Mouse (Mus musculus) lung, adult 18-20 months (tissue): ENCODE data around the gene Casc1.

Source experiments
- DNase-seq, 2 experiments: peaks; one replicate each; pipeline ENCODE4 v3.0.0; 2022; ENCODE audit warnings: mixed read lengths in 2 of 2

Gene Casc1

GRCm38 (mm10) chr6:145202432-145203125 lies 8.2 kb downstream of the Casc1 start:
- no peak for DNase-seq

DNA sequence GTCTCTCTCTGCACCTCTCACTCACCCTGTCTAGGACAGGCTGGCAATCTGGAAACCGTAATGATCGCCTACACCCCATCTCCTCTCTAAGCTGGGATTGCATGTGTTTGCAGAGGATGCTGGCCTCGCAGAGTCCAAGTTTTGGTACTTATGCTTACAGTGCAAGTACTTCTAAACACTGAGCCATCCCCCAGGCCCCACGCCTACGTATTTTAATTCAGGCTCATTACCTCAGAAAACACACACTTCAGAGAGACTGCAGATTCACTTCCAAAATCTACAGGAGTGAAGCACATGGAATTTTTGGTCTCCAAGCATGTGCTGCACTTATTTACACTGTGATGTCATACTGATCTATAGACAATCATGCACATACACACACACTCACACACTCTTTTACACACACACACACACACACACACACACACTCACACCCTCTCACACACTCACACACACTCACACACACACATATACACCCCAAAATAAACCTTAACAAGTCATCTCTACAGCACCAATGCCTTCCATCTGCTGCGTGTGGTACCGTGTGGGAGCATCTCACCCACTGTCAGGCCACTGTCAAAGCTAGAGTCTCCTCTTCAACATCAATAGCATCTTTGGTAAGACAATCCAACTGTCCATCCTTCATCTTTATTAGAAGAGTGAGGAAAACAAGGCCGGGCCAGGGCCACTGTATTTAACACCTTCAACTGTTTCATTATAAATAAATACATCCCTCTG lies 12.7 kb downstream of the Casc1 start:
- DNase-seq: no peak

GRCm38 (mm10) chr6:145193446-145193845 lies 17.4 kb downstream of the Casc1 start:
- no peak for DNase-seq

- no peak for DNase-seq
These were observed 17.8 kb downstream of the Casc1 start for GRCm38 (mm10) chr6:145193038-145193437.

DNA sequence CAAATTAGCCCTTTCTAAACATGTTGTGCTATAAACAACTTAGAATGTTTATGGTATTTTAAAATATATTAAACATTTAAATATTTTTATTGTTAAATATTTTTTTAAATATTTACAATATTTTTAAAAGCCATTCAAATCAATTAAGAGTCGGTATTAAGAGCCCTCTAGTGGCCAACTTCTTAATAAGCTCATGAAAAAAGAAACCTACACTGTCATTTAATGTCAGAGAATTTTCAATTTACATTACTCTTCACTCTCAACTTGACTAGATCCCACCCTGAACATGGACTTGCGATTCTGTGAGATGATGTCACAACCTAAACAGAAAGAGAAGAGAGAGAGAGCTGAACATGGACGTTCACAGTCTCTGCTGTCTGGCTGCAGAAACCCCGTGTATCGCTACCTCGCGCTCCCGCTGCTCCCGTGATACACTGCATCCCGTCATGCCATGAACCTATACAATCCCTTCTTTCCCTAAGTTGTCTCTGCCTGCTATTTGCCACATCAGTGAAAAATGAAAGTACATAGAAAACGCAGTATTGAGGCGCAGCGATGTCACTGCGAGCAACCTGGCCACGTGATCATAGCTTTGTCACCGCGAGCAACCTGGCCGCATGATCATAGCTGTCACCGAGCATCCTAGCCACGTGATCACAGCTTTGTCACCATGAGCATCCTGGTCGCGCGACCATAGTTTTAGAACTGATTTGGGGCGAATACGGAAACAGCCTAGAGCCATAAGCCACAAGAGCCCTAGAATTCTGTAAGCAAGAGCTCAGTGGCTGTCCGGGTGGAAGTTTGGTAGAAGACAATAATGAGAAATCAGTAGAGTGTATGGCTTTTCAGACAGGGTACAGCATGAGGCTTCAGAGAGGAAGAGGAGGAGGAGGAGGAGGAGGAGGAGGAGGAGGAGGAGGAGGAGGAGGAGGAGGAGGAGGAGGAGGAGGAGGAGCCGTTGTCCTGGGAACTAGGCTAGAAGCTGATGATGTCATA lies 23.4 kb downstream of the Casc1 start:
- no peak for DNase-seq

DNA sequence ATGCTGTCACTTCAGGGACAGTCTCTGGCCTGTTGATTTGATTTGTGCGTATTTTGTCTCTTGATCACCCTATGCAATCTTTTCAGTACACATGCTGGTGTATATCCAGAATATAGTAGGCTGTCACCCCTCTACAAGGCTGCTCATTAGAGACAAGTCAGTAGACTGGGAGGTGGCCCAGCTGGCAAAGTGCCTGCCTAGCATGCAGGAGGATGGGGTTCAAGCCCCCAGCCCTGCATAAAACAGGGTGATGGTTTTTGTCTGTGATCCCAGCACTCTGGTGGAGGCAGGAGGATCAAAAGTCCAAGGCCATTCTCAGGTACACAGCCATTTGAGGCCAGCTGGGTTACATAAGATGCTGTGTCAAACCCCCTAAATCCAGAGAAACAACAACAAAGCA lies 24.7 kb downstream of the Casc1 start:
- DNase-seq: no peak

DNA sequence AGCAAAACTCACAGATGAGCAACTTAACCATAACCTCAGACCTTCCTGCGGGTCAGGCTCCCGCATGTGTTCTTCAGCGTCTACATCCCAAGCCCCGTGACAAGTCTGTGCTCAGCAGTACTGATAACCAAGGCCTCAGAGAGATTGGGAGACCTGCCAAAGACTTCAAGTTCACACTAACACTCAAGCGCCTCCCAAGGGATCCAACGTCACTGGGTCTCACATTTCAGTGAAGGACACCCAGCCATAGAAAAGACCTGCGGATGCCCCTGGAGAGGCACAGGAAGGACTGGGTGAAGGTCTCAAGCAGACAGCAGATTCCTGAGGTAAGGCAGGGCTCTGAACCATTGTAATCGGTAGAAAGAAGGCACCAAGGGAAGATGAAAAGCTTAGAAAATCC lies 28.8 kb downstream of the Casc1 start:
- peak in 1 of 2 experiments; percentile 13 for DNase-seq

DNA sequence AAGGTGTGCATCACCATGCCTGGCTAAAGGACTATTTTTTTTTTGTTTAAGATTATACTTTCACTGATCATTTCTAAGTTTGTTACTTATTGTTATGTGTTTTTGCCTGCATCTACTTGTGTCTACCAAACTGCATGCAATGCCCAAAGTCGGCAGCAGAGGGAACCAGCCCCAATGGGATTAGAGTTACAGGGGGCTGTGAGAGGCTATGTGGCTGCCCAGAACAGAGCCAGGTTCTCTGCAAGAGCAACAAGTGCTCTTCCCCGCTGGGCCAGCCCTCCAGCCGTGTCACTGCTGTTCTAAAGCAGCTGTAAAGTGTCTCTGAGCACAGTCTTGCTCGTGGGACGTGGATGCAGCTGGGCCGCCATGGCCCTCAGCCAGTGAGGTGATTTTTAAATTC lies 31.1 kb downstream of the Casc1 start:
- peak; percentile 33 to 35 for DNase-seq

GRCm38 (mm10) chr6:145176474-145176873 lies 34.3 kb downstream of the Casc1 start:
- no peak for DNase-seq

- peak in 1 of 2 experiments; percentile 16 for DNase-seq
These were observed 35.2 kb downstream of the Casc1 start for GRCm38 (mm10) chr6:145175571-145175981.

DNA sequence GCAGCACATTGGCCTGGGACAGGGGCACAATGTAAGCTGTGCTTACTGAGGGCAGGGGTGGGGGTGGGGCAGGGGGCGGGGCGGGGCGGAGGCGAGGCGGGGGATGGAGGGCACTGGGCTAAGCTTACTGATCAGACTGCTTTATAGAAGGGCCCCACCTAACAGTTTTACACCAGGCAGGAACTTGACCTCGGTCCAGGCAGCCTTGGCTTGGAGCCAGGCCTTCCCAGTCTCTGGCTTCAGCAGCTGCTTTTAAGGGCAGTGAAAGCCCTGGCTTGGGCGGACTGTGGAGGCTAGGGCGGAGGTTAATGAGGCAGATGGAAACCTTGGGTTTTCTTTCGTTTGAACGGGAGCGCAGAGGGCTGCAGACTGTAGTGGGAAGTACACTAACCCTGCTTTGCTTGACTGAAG lies 37.0 kb downstream of the Casc1 start:
- peak; percentile 85 to 86 for DNase-seq

DNA sequence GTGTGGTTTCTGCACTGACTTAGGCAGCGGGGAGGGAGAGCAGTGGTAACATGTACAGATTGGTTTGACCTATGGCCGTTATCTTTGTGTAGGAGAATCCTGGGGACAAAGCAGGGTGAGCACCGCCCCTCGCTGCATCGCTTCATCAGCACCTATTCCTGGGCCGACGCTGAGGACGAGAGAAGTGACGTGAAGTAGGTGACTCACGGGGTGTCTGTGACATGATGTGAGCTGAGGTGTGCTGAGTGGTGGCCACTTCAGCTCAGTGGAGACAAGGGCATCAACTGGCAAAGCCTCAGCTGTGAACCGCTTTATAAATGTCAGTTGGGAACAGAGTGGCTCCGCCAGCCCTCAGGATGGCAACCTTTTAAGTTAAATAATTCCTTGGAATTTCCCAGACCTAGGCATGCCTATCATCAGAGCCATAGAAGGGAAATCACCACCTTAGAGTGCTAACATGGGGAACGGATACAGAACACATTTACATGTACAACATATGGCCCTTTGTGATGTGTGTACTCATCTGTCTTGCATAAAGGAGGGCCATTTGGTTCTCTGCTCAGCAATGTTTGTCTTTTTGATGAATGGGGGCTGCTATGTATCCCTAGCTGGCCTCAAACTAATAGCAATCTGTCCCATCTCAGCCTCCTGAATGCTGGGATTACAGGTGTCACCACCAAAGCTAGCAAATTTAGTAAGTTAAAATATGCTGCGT lies 38.8 kb downstream of the Casc1 start:
- DNase-seq: no peak

DNA sequence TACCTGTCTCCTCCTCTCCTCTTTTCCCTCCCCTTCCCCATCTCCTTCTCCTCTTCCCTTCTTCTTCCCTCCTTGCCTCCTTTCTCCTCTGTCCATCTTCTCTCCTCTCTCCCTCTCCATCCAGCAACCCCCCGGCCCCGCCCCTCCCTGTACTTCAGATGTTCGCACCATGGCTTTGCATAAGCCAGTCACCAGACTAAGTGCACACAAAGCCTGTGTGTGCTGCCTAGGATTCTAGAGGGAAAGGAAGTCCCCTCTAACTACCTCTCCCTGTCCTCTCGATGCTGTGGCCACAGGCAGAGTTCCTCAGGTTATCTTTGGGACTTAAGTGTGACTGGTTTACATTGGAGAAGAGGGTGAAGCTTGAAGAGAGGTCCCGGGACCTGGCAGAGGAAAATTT lies 50.2 kb downstream of the Casc1 start:
- no peak for DNase-seq

DNA sequence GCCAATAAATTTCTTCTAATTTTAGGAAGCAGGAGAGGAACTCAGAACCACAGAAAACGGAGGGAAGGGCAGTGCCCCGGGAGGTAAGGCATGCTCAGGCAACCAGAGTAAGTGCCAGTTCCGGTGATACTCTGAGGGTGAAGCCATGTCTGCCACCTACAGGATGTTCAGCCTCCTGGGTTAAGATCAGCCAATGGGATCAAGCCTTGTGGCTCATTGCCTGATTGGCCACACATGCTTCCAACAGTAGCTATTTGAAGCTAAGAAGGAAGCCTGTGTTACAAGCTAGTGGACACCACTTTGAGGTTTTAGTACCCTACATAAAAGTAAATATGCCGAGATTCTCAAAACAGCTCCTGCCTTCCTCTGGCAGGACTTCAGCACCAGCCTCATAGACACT lies 52.2 kb downstream of the Casc1 start:
- no peak for DNase-seq

DNA sequence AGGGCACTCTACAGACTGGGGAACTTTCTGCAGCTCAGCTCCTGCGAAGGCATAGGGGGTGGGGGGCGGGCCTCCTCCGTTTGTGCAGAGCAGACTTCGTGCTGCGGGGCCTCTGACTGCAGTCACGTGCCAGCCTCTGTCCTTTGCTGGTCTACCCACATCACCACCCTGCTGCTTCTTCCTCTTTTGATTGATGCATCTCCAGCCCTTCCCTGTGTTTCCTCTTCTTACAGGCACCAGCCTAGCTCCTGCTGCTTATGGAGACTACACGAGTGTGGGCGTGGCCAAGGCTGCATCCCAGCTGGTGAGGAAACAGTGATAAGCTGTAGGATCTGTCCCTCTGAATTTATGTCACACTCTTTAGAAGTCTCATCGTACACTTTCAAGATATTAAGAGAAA lies 61.8 kb downstream of the Casc1 start:
- DNase-seq: no peak

GRCm38 (mm10) chr6:145147716-145148115 lies 63.1 kb downstream of the Casc1 start:
- no peak for DNase-seq

- DNase-seq: no peak
These were observed 65.6 kb downstream of the Casc1 start for GRCm38 (mm10) chr6:145145173-145145572.

DNA sequence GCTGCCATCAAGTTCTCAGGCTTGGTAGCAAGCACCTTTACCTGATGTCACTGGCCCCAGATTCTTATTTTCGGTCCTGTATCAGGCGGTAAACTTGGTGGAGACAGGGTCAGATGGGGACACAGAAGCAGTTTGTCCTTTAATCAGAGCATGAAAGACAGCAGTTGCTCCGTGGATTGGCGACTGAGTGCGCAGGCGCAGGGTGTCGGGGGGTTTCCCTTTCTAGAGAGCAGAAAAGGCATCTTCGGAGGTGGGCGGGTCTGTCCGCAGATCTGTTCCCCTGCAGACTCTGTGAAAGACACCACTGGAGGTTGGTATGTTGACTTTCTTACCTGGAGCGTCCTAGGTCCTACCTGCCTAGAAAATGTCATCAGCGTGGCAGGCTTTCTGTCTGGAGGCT lies 69.0 kb downstream of the Casc1 start:
- no peak for DNase-seq

DNA sequence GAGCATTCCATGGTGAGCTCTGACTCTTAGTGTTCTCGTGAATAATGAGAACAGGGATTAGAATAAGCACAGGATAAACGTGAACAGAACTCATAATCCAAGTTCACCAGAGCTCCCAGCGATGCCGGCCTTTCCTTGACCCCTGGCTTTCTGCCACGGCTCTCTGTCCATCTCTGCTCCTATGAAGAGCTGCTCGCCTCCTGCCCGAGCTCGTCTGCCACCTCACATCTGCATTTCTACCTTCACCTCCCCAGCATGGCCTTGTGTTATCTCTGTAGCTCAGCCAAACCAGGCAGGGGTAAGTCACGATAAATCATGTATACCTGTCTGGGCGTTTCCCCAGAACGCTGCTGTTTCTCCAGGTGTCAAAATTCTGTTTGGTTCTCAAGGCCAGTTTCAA lies 70.1 kb downstream of the Casc1 start:
- DNase-seq: no peak

- no peak for DNase-seq
These were observed 70.9 kb downstream of the Casc1 start for GRCm38 (mm10) chr6:145139776-145140475.

- no peak for DNase-seq
These were observed 71.6 kb downstream of the Casc1 start for GRCm38 (mm10) chr6:145139236-145139635.

- DNase-seq: no peak
These were observed 74.0 kb downstream of the Casc1 start for GRCm38 (mm10) chr6:145136831-145137230.
